Mouse (Mus musculus) gonadal fat pad, adult 2 months (tissue): ENCODE measurements around the gene Rspo1. TPM values are rescaled to one million over a fixed set of nuclear protein-coding genes. Genes with fewer than 3 reads are reported as not detected.
A peak's percentile ranks its signal among the peaks of the same experiment; 100 is the strongest.
"Not testable (repeated sequence)": the region's sequence is repeated elsewhere in the genome, so short reads cannot be mapped to it uniquely, and the experiment has no call there.

Experiments used
- DNase-seq: peaks from one replicate; pipeline ENCODE4 v3.0.0-alpha.2; 2012; ENCODE audit warnings: low read depth
- polyA plus RNA-seq: library from polyadenylated mRNA; depleted of rRNA; stranded (reverse); fragments of >200 nt; gene quantifications from 2 replicates; pipeline ENCODE4 v1.2.3, GENCODE M21; 2012; rRNA removed

The Rspo1 gene
- polyA plus RNA-seq, result 18.3 and 27.2 TPM in 2 replicates

GRCm38 (mm10) chr4:124985671-124986602, at the start of gene Rspo1:
Gene Rspo1 (plus strand): TSS chr4:124986430.
- DNase-seq, result no peak

GRCm38 (mm10) chr4:124936613-124937471, 49.4 kb upstream of the Rspo1 start, which contains the start of gene 9930104L06Rik:
Gene 9930104L06Rik (plus strand): TSS chr4:124937048.
- peak; percentile 83 for DNase-seq

- DNase-seq, result not testable (repeated sequence)
These were observed 47.0 kb upstream of the Rspo1 start, which contains the start of gene Cdca8 for GRCm38 (mm10) chr4:124939211-124939610. Gene Cdca8 (minus strand): TSS chr4:124939311.

- DNase-seq, result no peak
These were observed 43.2 kb upstream of the Rspo1 start for GRCm38 (mm10) chr4:124943022-124943421.

- DNase-seq, result no peak
These were observed 42.4 kb upstream of the Rspo1 start for GRCm38 (mm10) chr4:124943781-124944180.

GRCm38 (mm10) chr4:124944961-124945360, 41.3 kb upstream of the Rspo1 start:
- no peak for DNase-seq

GRCm38 (mm10) chr4:124949488-124949887, 36.7 kb upstream of the Rspo1 start:
- DNase-seq, result no peak

- no peak for DNase-seq
These were observed 35.8 kb upstream of the Rspo1 start for GRCm38 (mm10) chr4:124950181-124951035.

GRCm38 (mm10) chr4:124951036-124951433, 35.2 kb upstream of the Rspo1 start:
- DNase-seq, result no peak

GRCm38 (mm10) chr4:124953546-124953945, 32.7 kb upstream of the Rspo1 start:
- no peak for DNase-seq

GRCm38 (mm10) chr4:124957284-124957683, 28.9 kb upstream of the Rspo1 start:
- DNase-seq, result no peak

- no peak for DNase-seq
These were observed 27.2 kb upstream of the Rspo1 start for GRCm38 (mm10) chr4:124959062-124959461.

- DNase-seq, result no peak
These were observed 25.3 kb upstream of the Rspo1 start for GRCm38 (mm10) chr4:124960940-124961339.

GRCm38 (mm10) chr4:124962576-124962975, 23.7 kb upstream of the Rspo1 start:
- no peak for DNase-seq

- no peak for DNase-seq
These were observed 21.2 kb upstream of the Rspo1 start for GRCm38 (mm10) chr4:124964912-124965599.

- no peak for DNase-seq
These were observed 17.5 kb upstream of the Rspo1 start for GRCm38 (mm10) chr4:124968711-124969110.

- no peak for DNase-seq
These were observed 16.9 kb upstream of the Rspo1 start for GRCm38 (mm10) chr4:124969219-124969848.

GRCm38 (mm10) chr4:124970194-124970593, 16.0 kb upstream of the Rspo1 start:
- no peak for DNase-seq

- no peak for DNase-seq
These were observed 15.6 kb upstream of the Rspo1 start for GRCm38 (mm10) chr4:124970677-124971076.

GRCm38 (mm10) chr4:124971094-124971493, 15.1 kb upstream of the Rspo1 start:
- no peak for DNase-seq
